Mouse (Mus musculus) erythroblast, embryonic 14.5 days (primary cell): ENCODE measurements around the gene Inf2.

Source experiments
- GATA1 ChIP-seq: IDR thresholded peaks from 2 replicates; pipeline ENCODE4 v1.6.1; 2012; ENCODE audit warnings: low read length, inconsistent platforms, mixed read lengths
- TAL1 ChIP-seq: IDR thresholded peaks from 3 replicates; pipeline ENCODE4 v1.6.1; 2012; ENCODE audit warnings: low read length, inconsistent platforms, mixed read lengths

DNA sequence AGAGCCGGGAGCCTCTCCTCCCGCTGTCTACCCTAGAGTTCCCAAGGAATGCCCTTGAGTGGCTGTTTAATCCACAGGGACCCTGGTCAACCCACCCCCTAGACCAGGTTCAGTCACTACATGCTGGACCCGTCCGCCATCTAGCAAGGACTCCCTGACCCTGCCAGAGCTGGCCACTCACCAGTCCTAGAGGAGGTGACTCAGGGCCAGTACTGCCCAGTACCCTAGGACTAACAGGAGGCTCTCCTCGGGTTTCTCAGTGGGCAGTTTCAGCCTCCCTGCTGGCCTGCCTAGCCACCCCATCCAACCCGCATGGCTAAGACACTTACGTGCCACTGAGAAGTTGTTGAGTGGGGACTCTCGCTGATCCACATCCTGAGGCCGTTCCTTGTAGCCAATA is 73.3 kb downstream of the Inf2 start:
- TF ChIP-seq GATA1 (no peak), TAL1 (no peak)
